Mouse (Mus musculus): Measurements from ENCODE around the gene Taldo1. TPM values are rescaled to one million over a fixed set of nuclear protein-coding genes. Genes with fewer than 3 reads are reported as not detected.
A peak's percentile ranks its signal among the peaks of the same experiment; 100 is the strongest.
"Not testable (repeated sequence)": the region's sequence is repeated elsewhere in the genome, so short reads cannot be mapped to it uniquely, and the experiment has no call there.

The Taldo1 gene
- polyA plus RNA-seq, 1 experiment from 2014 or later: 318 TPM

GRCm38 (mm10) chr7:141388487-141389109 is 3.4 kb upstream of the Taldo1 start:
- ATAC-seq (ENCODE audit: insufficient number of reproducible peaks, insufficient read depth, low FRiP score, low TSS enrichment, low read depth): no peak
- Histone ChIP-seq H3K9ac (replicated peaks) (no peak overlapping the region), H3K4me1 (replicated peaks) (peaks cover 12% of the 10 kb centered on the region), H3K27ac (no peak overlapping the region), H3K4me3 (replicated peaks) (no peak overlapping the region), H3K9me3 (no peaks in the 10 kb centered on the region), H3K36me3 (no peaks in the 10 kb centered on the region), H3K4me2 (no peak overlapping the region), H3K27me3 (peaks cover 5% of the 10 kb centered on the region; the same call in 1 of the 2 replicates)
- WGBS: 44% methylated on average over 3 of the region's 3 CpGs

DNA sequence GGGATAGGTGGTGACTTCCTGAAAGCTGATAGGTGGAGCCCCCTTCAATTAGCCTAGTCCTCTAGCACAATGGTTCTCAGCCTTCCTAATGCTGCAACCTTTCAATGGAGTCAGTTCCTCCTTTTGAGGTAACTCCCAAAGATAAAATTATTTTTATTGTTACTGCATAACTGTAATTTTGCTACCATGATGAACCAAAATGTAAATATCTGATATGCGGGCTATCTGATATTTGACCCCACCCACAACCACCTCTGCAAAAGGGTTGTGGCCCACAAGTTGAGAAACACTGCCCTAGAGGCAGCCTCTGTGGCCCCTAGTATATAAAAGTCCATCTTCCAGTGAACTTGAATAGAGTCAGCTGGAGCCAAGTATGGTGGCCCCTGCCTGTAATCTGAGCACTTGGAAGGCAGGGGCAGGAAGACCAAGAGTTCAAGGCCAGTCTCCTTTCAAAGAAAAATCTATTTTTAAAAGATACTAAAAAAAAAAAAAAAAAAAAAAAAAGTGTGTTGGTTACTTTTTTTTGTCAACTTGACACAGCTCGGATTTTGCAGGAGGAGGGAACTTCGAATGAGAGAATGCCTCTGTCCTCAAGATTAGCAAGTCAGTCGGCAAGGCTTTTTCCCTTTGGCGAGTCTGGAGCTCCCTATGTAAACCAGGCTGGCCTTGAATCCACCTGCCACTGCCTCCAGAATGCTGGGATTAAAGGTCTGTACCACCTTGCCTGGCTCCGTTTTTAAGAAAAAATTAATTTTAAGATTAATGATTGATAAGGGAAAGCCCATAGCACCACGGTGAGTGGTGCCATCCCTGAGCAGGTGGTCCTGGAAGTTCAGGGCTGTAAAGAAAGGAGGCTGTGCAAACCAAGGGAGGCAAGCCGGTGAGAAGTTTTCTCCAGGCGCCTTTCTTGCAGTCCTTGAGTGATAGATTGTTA is 1.4 kb upstream of the Taldo1 start:
- H3K9ac ChIP-seq (replicated peaks): no peak overlapping the region
- no peak overlapping the region for H3K4me3 ChIP-seq (replicated peaks)
- no peaks in the 10 kb centered on the region for H3K9me3 ChIP-seq
- no peak overlapping the region for H3K27ac ChIP-seq
- peaks cover 5% of the 10 kb centered on the region; the same call in 1 of the 2 replicates for H3K27me3 ChIP-seq
- H3K36me3 ChIP-seq: no peaks in the 10 kb centered on the region
- peaks cover 12% of the 10 kb centered on the region for H3K4me1 ChIP-seq (replicated peaks)
- no peak for ATAC-seq (ENCODE audit: insufficient number of reproducible peaks, insufficient read depth, low FRiP score, low TSS enrichment, low read depth)
- no peak overlapping the region for H3K4me2 ChIP-seq
- WGBS: 58% methylated on average over 9 of the region's 9 CpGs

GRCm38 (mm10) chr7:141392552-141393222 is 688 bp downstream of the Taldo1 start:
- peak overlapping the region; percentile 94 for H3K4me2 ChIP-seq
- ATAC-seq (ENCODE audit: insufficient number of reproducible peaks, insufficient read depth, low FRiP score, low TSS enrichment, low read depth): peak; percentile 21; the same call in 1 of the 2 replicates
- peaks cover 16% of the 10 kb centered on the region for H3K36me3 ChIP-seq
- H3K9me3 ChIP-seq: no peaks in the 10 kb centered on the region
- WGBS: 42% methylated on average over 9 of the region's 9 CpGs
- peak overlapping the region; percentile 43; the same call in 1 of the 2 replicates for H3K27ac ChIP-seq
- H3K4me3 ChIP-seq (replicated peaks): peak overlapping the region; percentile 67
- peaks cover 5% of the 10 kb centered on the region; the same call in 1 of the 2 replicates for H3K27me3 ChIP-seq
- H3K4me1 ChIP-seq (replicated peaks): peaks cover 12% of the 10 kb centered on the region
- H3K9ac ChIP-seq (replicated peaks): peak overlapping the region; percentile 75

DNA sequence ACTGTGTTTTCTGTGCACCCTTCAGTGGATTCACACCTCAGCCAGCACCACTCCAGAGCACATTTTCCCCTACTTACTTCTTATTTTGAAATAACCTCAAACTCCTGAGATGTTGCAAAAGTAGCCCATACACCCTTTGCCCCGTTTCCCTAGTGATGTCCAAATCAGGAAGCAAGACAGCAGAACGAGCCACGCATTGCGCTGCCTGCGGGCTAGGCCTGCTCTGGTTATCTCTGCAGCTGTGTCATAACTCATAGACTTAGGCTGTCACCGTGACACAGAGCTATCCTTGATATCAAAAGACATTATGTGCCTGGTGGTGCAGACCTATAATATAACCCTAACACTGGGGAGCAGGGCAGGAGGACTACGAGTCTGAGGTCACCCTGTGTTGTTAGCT is 2.2 kb downstream of the Taldo1 start:
- ATAC-seq (ENCODE audit: insufficient number of reproducible peaks, insufficient read depth, low FRiP score, low TSS enrichment, low read depth): no peak
- peaks cover 31% of the 10 kb centered on the region for H3K36me3 ChIP-seq
- no peak overlapping the region for H3K27ac ChIP-seq

DNA sequence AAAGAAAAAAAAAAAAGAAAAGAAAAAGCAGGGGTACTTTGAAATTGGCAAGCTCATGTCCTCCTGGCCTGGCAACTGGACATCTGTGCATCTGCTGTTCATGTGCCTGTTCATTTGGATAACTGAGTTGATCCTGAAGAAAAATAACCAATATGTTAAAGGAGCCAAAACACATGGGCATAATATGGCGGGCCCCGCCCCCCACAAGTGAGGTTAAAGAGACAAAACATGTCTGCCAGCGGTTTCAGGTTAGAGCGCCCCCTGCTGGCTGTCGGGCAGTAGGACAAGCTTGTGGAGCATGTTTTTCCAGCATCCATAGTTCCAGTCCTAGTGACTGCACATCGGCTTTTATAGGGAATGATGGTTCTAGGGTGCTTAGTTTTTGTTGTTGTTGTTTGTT is 2.8 kb downstream of the Taldo1 start:
- peaks cover 37% of the 10 kb centered on the region for H3K36me3 ChIP-seq
- H3K4me2 ChIP-seq: no peak overlapping the region
- ATAC-seq (ENCODE audit: insufficient number of reproducible peaks, insufficient read depth, low FRiP score, low TSS enrichment, low read depth): no peak
- no peaks in the 10 kb centered on the region for H3K27me3 ChIP-seq
- H3K4me3 ChIP-seq (replicated peaks): no peak overlapping the region
- 26% methylated on average over 6 of the region's 6 CpGs for WGBS
- no peak overlapping the region for H3K27ac ChIP-seq
- H3K9me3 ChIP-seq: no peaks in the 10 kb centered on the region
- H3K4me1 ChIP-seq (replicated peaks): peaks cover 12% of the 10 kb centered on the region
- H3K9ac ChIP-seq (replicated peaks): no peak overlapping the region

More for the DNA sequence above, 2.2 kb downstream of the Taldo1 start:
- WGBS: 88% methylated on average over 7 of the region's 7 CpGs
- peaks cover 5% of the 10 kb centered on the region; the same call in 1 of the 2 replicates for H3K27me3 ChIP-seq
- H3K4me3 ChIP-seq (replicated peaks): no peak overlapping the region
- H3K9ac ChIP-seq (replicated peaks): no peak overlapping the region
- peaks cover 12% of the 10 kb centered on the region for H3K4me1 ChIP-seq (replicated peaks)
- H3K4me2 ChIP-seq: 0 out of 2 replicates have a peak overlapping the region, but pooled peaks have one; percentile 0
- H3K9me3 ChIP-seq: no peaks in the 10 kb centered on the region

GRCm38 (mm10) chr7:141395348-141395747 is 3.3 kb downstream of the Taldo1 start:
- 88% methylated on average over 1 of the region's 1 CpGs for whole genome bisulfite sequencing
- no peak overlapping the region for H3K27ac ChIP-seq

GRCm38 (mm10) chr7:141403305-141403704 is 11.3 kb downstream of the Taldo1 start:
- Histone ChIP-seq H3K9me3 (no peaks in the 10 kb centered on the region), H3K4me2 (no peak overlapping the region), H3K9ac (replicated peaks) (no peak overlapping the region), H3K27me3 (no peaks in the 10 kb centered on the region), H3K27ac (no peak overlapping the region), H3K4me1 (replicated peaks) (no peaks in the 10 kb centered on the region), H3K4me3 (replicated peaks) (no peak overlapping the region), H3K36me3 (peaks cover 67% of the 10 kb centered on the region)
- ATAC-seq (ENCODE audit: insufficient number of reproducible peaks, insufficient read depth, low FRiP score, low TSS enrichment, low read depth): no peak
- 56% methylated on average over 5 of the region's 5 CpGs for WGBS

More at GRCm38 (mm10) chr7:141395348-141395747, 3.3 kb downstream of the Taldo1 start:
- H3K4me3 ChIP-seq (replicated peaks): no peak overlapping the region
- no peak overlapping the region for H3K4me2 ChIP-seq
- no peaks in the 10 kb centered on the region for H3K9me3 ChIP-seq
- no peak overlapping the region for H3K9ac ChIP-seq (replicated peaks)
- H3K36me3 ChIP-seq: peaks cover 42% of the 10 kb centered on the region
- no peaks in the 10 kb centered on the region for H3K27me3 ChIP-seq
- no peak for ATAC-seq (ENCODE audit: insufficient number of reproducible peaks, insufficient read depth, low FRiP score, low TSS enrichment, low read depth)
- H3K4me1 ChIP-seq (replicated peaks): peaks cover 12% of the 10 kb centered on the region

GRCm38 (mm10) chr7:141405466-141405865 is 13.5 kb downstream of the Taldo1 start:
- WGBS: 85% methylated on average over 4 of the region's 4 CpGs
- no peaks in the 10 kb centered on the region for H3K27me3 ChIP-seq
- no peak overlapping the region for H3K4me2 ChIP-seq
- H3K27ac ChIP-seq: no peak overlapping the region
- H3K9ac ChIP-seq (replicated peaks): no peak overlapping the region
- no peaks in the 10 kb centered on the region for H3K9me3 ChIP-seq
- H3K36me3 ChIP-seq: peaks cover 67% of the 10 kb centered on the region
- no peak for ATAC-seq (ENCODE audit: insufficient number of reproducible peaks, insufficient read depth, low FRiP score, low TSS enrichment, low read depth)
- no peak overlapping the region for H3K4me3 ChIP-seq (replicated peaks)
- H3K4me1 ChIP-seq (replicated peaks): no peaks in the 10 kb centered on the region; the same call in 1 of the 2 replicates

DNA sequence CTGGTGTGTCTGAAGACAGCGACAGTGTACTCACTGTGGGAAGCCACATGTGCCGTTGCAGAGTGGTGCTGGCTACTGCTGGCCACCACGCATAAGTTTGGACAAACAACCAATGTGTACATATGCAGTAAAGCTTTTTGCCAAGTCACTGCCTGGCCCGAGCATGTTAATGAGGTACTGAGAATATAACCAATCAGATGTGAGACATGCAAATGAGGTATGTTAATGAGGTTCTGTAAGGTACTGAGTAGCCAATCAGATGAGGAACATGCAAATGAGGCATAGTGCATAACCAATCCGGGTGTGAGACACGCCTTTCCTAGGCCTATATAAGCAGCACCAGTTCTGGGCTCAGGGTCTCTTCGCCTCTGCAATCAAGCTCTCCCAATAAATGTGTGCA is 15.7 kb downstream of the Taldo1 start:
- not testable (repeated sequence) for ATAC-seq (ENCODE audit: insufficient number of reproducible peaks, insufficient read depth, low FRiP score, low TSS enrichment, low read depth); H3K4me1 ChIP-seq (replicated peaks); H3K9me3 ChIP-seq; H3K27ac ChIP-seq; H3K9ac ChIP-seq (replicated peaks); H3K4me3 ChIP-seq (replicated peaks); H3K27me3 ChIP-seq; H3K4me2 ChIP-seq
- 96% methylated on average over 7 of the region's 7 CpGs for WGBS
- H3K36me3 ChIP-seq: peaks cover 61% of the 10 kb centered on the region

DNA sequence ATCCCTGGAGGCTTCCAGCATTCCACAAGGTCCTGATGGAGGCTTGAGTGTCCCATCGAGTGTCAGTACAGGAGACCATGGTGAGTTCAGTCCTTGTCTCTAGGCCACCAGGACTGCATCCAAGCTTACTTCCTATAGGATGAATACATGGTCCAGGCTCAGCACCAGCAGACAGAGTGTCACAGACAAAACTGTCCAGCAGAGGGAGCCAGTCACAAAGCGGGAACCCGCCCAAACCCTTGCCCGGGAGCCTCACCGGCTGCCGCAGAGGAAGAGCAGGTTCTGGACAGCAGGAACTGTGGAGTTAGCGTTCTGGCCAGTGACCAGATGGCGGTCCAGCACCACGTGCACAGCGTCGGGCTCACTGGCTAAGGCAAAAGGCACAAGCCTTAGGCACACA is 16.8 kb downstream of the Taldo1 start:
- Histone ChIP-seq H3K4me1 (replicated peaks) (peaks cover 8% of the 10 kb centered on the region), H3K36me3 (peaks cover 51% of the 10 kb centered on the region), H3K9me3 (no peaks in the 10 kb centered on the region), H3K4me2 (no peak overlapping the region), H3K27me3 (no peaks in the 10 kb centered on the region), H3K4me3 (replicated peaks) (no peak overlapping the region), H3K27ac (no peak overlapping the region), H3K9ac (replicated peaks) (no peak overlapping the region)
- 16% methylated on average over 11 of the region's 11 CpGs for WGBS
- ATAC-seq (ENCODE audit: insufficient number of reproducible peaks, insufficient read depth, low FRiP score, low TSS enrichment, low read depth): 0 out of 2 replicates have a peak, but pooled peaks have one; percentile 17

DNA sequence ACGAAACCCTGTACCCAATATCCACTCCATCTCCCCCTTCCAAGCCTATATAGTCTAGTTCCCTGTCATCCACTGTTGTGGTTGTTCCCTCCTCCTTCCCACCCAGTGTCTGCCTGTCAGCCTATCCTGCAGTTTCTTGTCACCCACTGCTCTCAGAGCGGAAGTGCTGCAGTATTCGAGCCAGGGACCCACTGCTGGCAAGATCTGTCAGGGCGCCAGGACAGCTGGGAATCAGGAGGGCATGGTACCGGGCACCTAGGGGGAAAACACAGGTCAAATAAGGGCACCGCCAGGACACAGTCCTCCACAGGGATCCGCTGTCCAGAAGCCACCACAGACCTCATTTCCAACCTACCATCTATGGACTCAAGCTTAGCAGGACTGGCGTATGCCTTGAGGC is 18.6 kb downstream of the Taldo1 start:
- ATAC-seq (ENCODE audit: insufficient number of reproducible peaks, insufficient read depth, low FRiP score, low TSS enrichment, low read depth): no peak
- 86% methylated on average over 8 of the region's 8 CpGs for WGBS

More for the DNA sequence above, 18.6 kb downstream of the Taldo1 start:
- Histone ChIP-seq H3K4me2 (no peak overlapping the region), H3K27me3 (no peaks in the 10 kb centered on the region), H3K9ac (replicated peaks) (no peak overlapping the region), H3K36me3 (peaks cover 47% of the 10 kb centered on the region), H3K27ac (no peak overlapping the region), H3K4me1 (replicated peaks) (peaks cover 8% of the 10 kb centered on the region), H3K4me3 (replicated peaks) (no peak overlapping the region), H3K9me3 (no peaks in the 10 kb centered on the region)
